Mouse (Mus musculus) effector memory CD4-positive, alpha-beta T cell, adult 7 months (primary cell): ENCODE data around the gene Mat2b. TPM values are rescaled to one million over a fixed set of nuclear protein-coding genes. Genes with fewer than 3 reads are reported as not detected.

ENCODE experiments used
- polyA plus RNA-seq: library from polyadenylated mRNA; unstranded; fragments of 100-300 nt; shearing (Covaris generic); gene quantifications from one replicate; pipeline ENCODE4 v1.2.1, GENCODE M21; 2017

The Mat2b gene
- polyA plus RNA-seq, result 171 TPM

GRCm38 (mm10) chr11:40695103-40695502 is at the start of gene Mat2b:
Mat2b (minus strand) TSS chr11:40695203.

GRCm38 (mm10) chr11:40733339-40734174 is 38.6 kb upstream of the Mat2b start, which contains the start of the genes Hmmr and Nudcd2:
Hmmr (minus strand) TSS chr11:40733422.
Nudcd2 (plus strand) TSS chr11:40733667.

Other genes starting within 250 kb of the Mat2b start
- gene Hmmr, start 38.2 kb upstream of the Mat2b start, polyA plus RNA-seq, result 0.91 TPM
- 18.4 TPM for gene Nudcd2, start 38.5 kb upstream of the Mat2b start, polyA plus RNA-seq
- gene Ccng1, start 60.1 kb upstream of the Mat2b start, polyA plus RNA-seq, result 81.2 TPM